Mouse (Mus musculus): ENCODE results near the gene Tubb4b.
"Not testable (repeated sequence)": the region's sequence is repeated elsewhere in the genome, so short reads cannot be mapped to it uniquely, and the experiment has no call there.

Gene Tubb4b

GRCm38 (mm10) chr2:25224492-25224765 is at the start of gene Tubb4b:
Tubb4b (minus strand) TSS chr2:25224702.
- DNase-seq (ENCODE audit: low spot score in 2 of 2) = no peak

- DNase-seq (ENCODE audit: low spot score in 2 of 2) = no peak
These were observed 48.5 kb upstream of the Tubb4b start for GRCm38 (mm10) chr2:25273010-25273409.

- DNase-seq (ENCODE audit: low spot score in 2 of 2) = no peak
These were observed 48.0 kb upstream of the Tubb4b start for GRCm38 (mm10) chr2:25272515-25272914.

- peak; percentile 98 to 99 for DNase-seq (ENCODE audit: low spot score in 2 of 2)
These were observed 47.5 kb upstream of the Tubb4b start, which contains the start of the genes Ssna1 and Anapc2 for GRCm38 (mm10) chr2:25271827-25272511. Ssna1 (minus strand) TSS chr2:25272438. Anapc2 (plus strand) TSS chr2:25272478.

GRCm38 (mm10) chr2:25267746-25268309 is 43.3 kb upstream of the Tubb4b start:
- no peak for DNase-seq (ENCODE audit: low spot score in 2 of 2)

GRCm38 (mm10) chr2:25267241-25267640 is 42.7 kb upstream of the Tubb4b start:
- DNase-seq (ENCODE audit: low spot score in 2 of 2) = no peak

- no peak for DNase-seq (ENCODE audit: low spot score in 2 of 2)
These were observed 42.2 kb upstream of the Tubb4b start for GRCm38 (mm10) chr2:25266720-25267119.

GRCm38 (mm10) chr2:25265897-25266656 is 41.6 kb upstream of the Tubb4b start:
- no peak for DNase-seq (ENCODE audit: low spot score in 2 of 2)

GRCm38 (mm10) chr2:25264851-25265250 is 40.3 kb upstream of the Tubb4b start:
- no peak for DNase-seq (ENCODE audit: low spot score in 2 of 2)

- no peak for DNase-seq (ENCODE audit: low spot score in 2 of 2)
These were observed 39.8 kb upstream of the Tubb4b start for GRCm38 (mm10) chr2:25264286-25264660.

- DNase-seq (ENCODE audit: low spot score in 2 of 2) = no peak
These were observed 39.3 kb upstream of the Tubb4b start for GRCm38 (mm10) chr2:25263623-25264285.

GRCm38 (mm10) chr2:25262795-25263622 is 38.5 kb upstream of the Tubb4b start:
- peak in 1 of 2 experiments; percentile 33 for DNase-seq (ENCODE audit: low spot score in 2 of 2)

GRCm38 (mm10) chr2:25262291-25262767 is 37.8 kb upstream of the Tubb4b start, which contains the start of gene Tprn:
Tprn (plus strand) TSS chr2:25262618.
- peak; percentile 91 to 93 for DNase-seq (ENCODE audit: low spot score in 2 of 2)

GRCm38 (mm10) chr2:25261870-25262269 is 37.4 kb upstream of the Tubb4b start:
- DNase-seq (ENCODE audit: low spot score in 2 of 2) = no peak

GRCm38 (mm10) chr2:25258887-25259286 is 34.4 kb upstream of the Tubb4b start:
- DNase-seq (ENCODE audit: low spot score in 2 of 2) = no peak

GRCm38 (mm10) chr2:25257250-25257649 is 32.7 kb upstream of the Tubb4b start:
- DNase-seq (ENCODE audit: low spot score in 2 of 2) = not testable (repeated sequence)

- peak in 1 of 2 experiments; percentile 61 for DNase-seq (ENCODE audit: low spot score in 2 of 2)
These were observed 32.1 kb upstream of the Tubb4b start for GRCm38 (mm10) chr2:25256443-25257109.

- DNase-seq (ENCODE audit: low spot score in 2 of 2) = peak; percentile 73 to 82
These were observed 30.8 kb upstream of the Tubb4b start, which contains the start of gene Tmem203 for GRCm38 (mm10) chr2:25255284-25255779. Tmem203 (plus strand) TSS chr2:25255439.

GRCm38 (mm10) chr2:25252331-25252730 is 27.8 kb upstream of the Tubb4b start:
- DNase-seq (ENCODE audit: low spot score in 2 of 2) = no peak
